Mouse (Mus musculus): Measurements from ENCODE around the gene Stk4. TPM values are rescaled to one million over a fixed set of nuclear protein-coding genes. Genes with fewer than 3 reads are reported as not detected.

Gene Stk4
- polyA plus RNA-seq, 1 experiment from 2014 or later: 39.9 TPM

- Histone ChIP-seq H3K9me3 (ENCODE audit: control insufficient read depth, low read length) (no peaks in the 10 kb centered on the region), H3K9ac (ENCODE audit: low read length) (no peak overlapping the region), H3K36me3 (ENCODE audit: control insufficient read depth, insufficient read depth, low read length) (no peaks in the 10 kb centered on the region; the same call in 1 of the 2 replicates), H3K27ac (ENCODE audit: low read depth, low read length) (no peak overlapping the region), H3K4me1 (replicated peaks; ENCODE audit: control insufficient read depth, insufficient read depth, low read length) (no peaks in the 10 kb centered on the region), H3K4me2 (ENCODE audit: low read depth, low read length, severe bottlenecking) (no peak overlapping the region), H3K4me3 (ENCODE audit: low read depth, low read length) (no peak overlapping the region), H3K27me3 (ENCODE audit: control insufficient read depth, insufficient read depth, low read length) (no peaks in the 10 kb centered on the region)
- DNase-seq (ENCODE audit: low spot score): no peak
- 80% methylated on average over 5 of the region's 5 CpGs for WGBS
- ATAC-seq (replicated peaks; ENCODE audit: low FRiP score): no peak
Measured at GRCm38 (mm10) chr2:164123169-164123766, 53.1 kb downstream of the Stk4 start.

- Histone ChIP-seq H3K9ac (ENCODE audit: low read length) (no peak overlapping the region), H3K27me3 (ENCODE audit: control insufficient read depth, insufficient read depth, low read length) (no peaks in the 10 kb centered on the region), H3K4me3 (ENCODE audit: low read depth, low read length) (no peak overlapping the region), H3K4me1 (replicated peaks; ENCODE audit: control insufficient read depth, insufficient read depth, low read length) (no peaks in the 10 kb centered on the region), H3K4me2 (ENCODE audit: low read depth, low read length, severe bottlenecking) (no peak overlapping the region), H3K36me3 (ENCODE audit: control insufficient read depth, insufficient read depth, low read length) (no peaks in the 10 kb centered on the region; the same call in 1 of the 2 replicates), H3K27ac (ENCODE audit: low read depth, low read length) (no peak overlapping the region), H3K9me3 (ENCODE audit: control insufficient read depth, low read length) (no peaks in the 10 kb centered on the region)
- ATAC-seq (replicated peaks; ENCODE audit: low FRiP score): no peak
- 86% methylated on average over 13 of the region's 13 CpGs for WGBS
- DNase-seq (ENCODE audit: low spot score): no peak
Measured at GRCm38 (mm10) chr2:164126533-164126955, 56.4 kb downstream of the Stk4 start.

GRCm38 (mm10) chr2:164127297-164127696, 57.2 kb downstream of the Stk4 start:
- no peak overlapping the region for H3K27ac ChIP-seq (ENCODE audit: low read depth, low read length)
- no peaks in the 10 kb centered on the region; the same call in 1 of the 2 replicates for H3K36me3 ChIP-seq (ENCODE audit: control insufficient read depth, insufficient read depth, low read length)
- H3K4me3 ChIP-seq (ENCODE audit: low read depth, low read length): no peak overlapping the region
- no peaks in the 10 kb centered on the region for H3K27me3 ChIP-seq (ENCODE audit: control insufficient read depth, insufficient read depth, low read length)
- DNase-seq (ENCODE audit: low spot score) (no peak), ATAC-seq (replicated peaks; ENCODE audit: low FRiP score) (no peak)
- 100% methylated on average over 2 of the region's 2 CpGs for WGBS
- no peak overlapping the region for H3K9ac ChIP-seq (ENCODE audit: low read length)
- H3K4me2 ChIP-seq (ENCODE audit: low read depth, low read length, severe bottlenecking): no peak overlapping the region
- no peaks in the 10 kb centered on the region for H3K9me3 ChIP-seq (ENCODE audit: control insufficient read depth, low read length)
- no peaks in the 10 kb centered on the region for H3K4me1 ChIP-seq (replicated peaks; ENCODE audit: control insufficient read depth, insufficient read depth, low read length)

- Histone ChIP-seq H3K27ac (ENCODE audit: low read depth, low read length) (no peak overlapping the region), H3K9me3 (ENCODE audit: control insufficient read depth, low read length) (no peaks in the 10 kb centered on the region), H3K36me3 (ENCODE audit: control insufficient read depth, insufficient read depth, low read length) (no peaks in the 10 kb centered on the region), H3K4me2 (ENCODE audit: low read depth, low read length, severe bottlenecking) (no peak overlapping the region), H3K4me3 (ENCODE audit: low read depth, low read length) (no peak overlapping the region), H3K27me3 (ENCODE audit: control insufficient read depth, insufficient read depth, low read length) (no peaks in the 10 kb centered on the region), H3K9ac (ENCODE audit: low read length) (no peak overlapping the region), H3K4me1 (replicated peaks; ENCODE audit: control insufficient read depth, insufficient read depth, low read length) (no peaks in the 10 kb centered on the region)
- 90% methylated on average over 12 of the region's 12 CpGs for WGBS
- DNase-seq (ENCODE audit: low spot score) (no peak), ATAC-seq (replicated peaks; ENCODE audit: low FRiP score) (no peak)
Measured at GRCm38 (mm10) chr2:164128576-164129411, 58.7 kb downstream of the Stk4 start.

GRCm38 (mm10) chr2:164131586-164131985, 61.5 kb downstream of the Stk4 start:
- no peaks in the 10 kb centered on the region for H3K9me3 ChIP-seq (ENCODE audit: control insufficient read depth, low read length)
- no peaks in the 10 kb centered on the region for H3K36me3 ChIP-seq (ENCODE audit: control insufficient read depth, insufficient read depth, low read length)
- WGBS: 81% methylated on average over 1 of the region's 1 CpGs
- no peaks in the 10 kb centered on the region for H3K4me1 ChIP-seq (replicated peaks; ENCODE audit: control insufficient read depth, insufficient read depth, low read length)
- no peak overlapping the region for H3K9ac ChIP-seq (ENCODE audit: low read length)
- no peak for ATAC-seq (replicated peaks; ENCODE audit: low FRiP score)
- no peak overlapping the region for H3K4me3 ChIP-seq (ENCODE audit: low read depth, low read length)
- H3K27ac ChIP-seq (ENCODE audit: low read depth, low read length): no peak overlapping the region
- DNase-seq (ENCODE audit: low spot score): no peak
- H3K4me2 ChIP-seq (ENCODE audit: low read depth, low read length, severe bottlenecking): no peak overlapping the region
- no peaks in the 10 kb centered on the region for H3K27me3 ChIP-seq (ENCODE audit: control insufficient read depth, insufficient read depth, low read length)

- Histone ChIP-seq H3K9me3 (ENCODE audit: control insufficient read depth, low read length) (no peaks in the 10 kb centered on the region), H3K4me3 (ENCODE audit: low read depth, low read length) (no peak overlapping the region), H3K4me1 (replicated peaks; ENCODE audit: control insufficient read depth, insufficient read depth, low read length) (no peaks in the 10 kb centered on the region), H3K9ac (ENCODE audit: low read length) (no peak overlapping the region), H3K4me2 (ENCODE audit: low read depth, low read length, severe bottlenecking) (no peak overlapping the region), H3K36me3 (ENCODE audit: control insufficient read depth, insufficient read depth, low read length) (no peaks in the 10 kb centered on the region), H3K27me3 (ENCODE audit: control insufficient read depth, insufficient read depth, low read length) (no peaks in the 10 kb centered on the region), H3K27ac (ENCODE audit: low read depth, low read length) (no peak overlapping the region)
- ATAC-seq (replicated peaks; ENCODE audit: low FRiP score) (no peak), DNase-seq (ENCODE audit: low spot score) (no peak)
- WGBS: 80% methylated on average over 6 of the region's 6 CpGs
Measured at GRCm38 (mm10) chr2:164134563-164134962, 64.4 kb downstream of the Stk4 start.

- H3K9me3 ChIP-seq (ENCODE audit: control insufficient read depth, low read length): no peaks in the 10 kb centered on the region
Measured at GRCm38 (mm10) chr2:164135367-164135766, 65.2 kb downstream of the Stk4 start.

GRCm38 (mm10) chr2:164136393-164136792, 66.3 kb downstream of the Stk4 start:
- Histone ChIP-seq H3K36me3 (ENCODE audit: control insufficient read depth, insufficient read depth, low read length) (no peaks in the 10 kb centered on the region; the same call in 1 of the 2 replicates), H3K4me1 (replicated peaks; ENCODE audit: control insufficient read depth, insufficient read depth, low read length) (no peaks in the 10 kb centered on the region), H3K27ac (ENCODE audit: low read depth, low read length) (no peak overlapping the region), H3K4me2 (ENCODE audit: low read depth, low read length, severe bottlenecking) (no peak overlapping the region), H3K9me3 (ENCODE audit: control insufficient read depth, low read length) (no peaks in the 10 kb centered on the region), H3K27me3 (ENCODE audit: control insufficient read depth, insufficient read depth, low read length) (no peaks in the 10 kb centered on the region), H3K4me3 (ENCODE audit: low read depth, low read length) (no peak overlapping the region), H3K9ac (ENCODE audit: low read length) (no peak overlapping the region)
- 44% methylated on average over 2 of the region's 2 CpGs for WGBS
- DNase-seq (ENCODE audit: low spot score) (no peak), ATAC-seq (replicated peaks; ENCODE audit: low FRiP score) (no peak)

More at GRCm38 (mm10) chr2:164135367-164135766, 65.2 kb downstream of the Stk4 start:
- no peak for DNase-seq (ENCODE audit: low spot score)
- Histone ChIP-seq H3K9ac (ENCODE audit: low read length) (no peak overlapping the region), H3K27me3 (ENCODE audit: control insufficient read depth, insufficient read depth, low read length) (no peaks in the 10 kb centered on the region), H3K36me3 (ENCODE audit: control insufficient read depth, insufficient read depth, low read length) (no peaks in the 10 kb centered on the region; the same call in 1 of the 2 replicates), H3K4me3 (ENCODE audit: low read depth, low read length) (no peak overlapping the region), H3K4me1 (replicated peaks; ENCODE audit: control insufficient read depth, insufficient read depth, low read length) (no peaks in the 10 kb centered on the region), H3K27ac (ENCODE audit: low read depth, low read length) (no peak overlapping the region), H3K4me2 (ENCODE audit: low read depth, low read length, severe bottlenecking) (no peak overlapping the region)
- WGBS: 91% methylated on average over 1 of the region's 1 CpGs
- ATAC-seq (replicated peaks; ENCODE audit: low FRiP score): no peak
